Mouse (Mus musculus) retina, postnatal 7 days (tissue): Measurements from ENCODE around the gene Gm7861.
"Not testable (repeated sequence)": the region's sequence is repeated elsewhere in the genome, so short reads cannot be mapped to it uniquely, and the experiment has no call there.

Source experiments
- DNase-seq: peaks from one replicate; pipeline ENCODE4 v3.0.0-alpha.2; 2012; ENCODE audit warnings: low read depth, low spot score

Gm7861 gene

DNA sequence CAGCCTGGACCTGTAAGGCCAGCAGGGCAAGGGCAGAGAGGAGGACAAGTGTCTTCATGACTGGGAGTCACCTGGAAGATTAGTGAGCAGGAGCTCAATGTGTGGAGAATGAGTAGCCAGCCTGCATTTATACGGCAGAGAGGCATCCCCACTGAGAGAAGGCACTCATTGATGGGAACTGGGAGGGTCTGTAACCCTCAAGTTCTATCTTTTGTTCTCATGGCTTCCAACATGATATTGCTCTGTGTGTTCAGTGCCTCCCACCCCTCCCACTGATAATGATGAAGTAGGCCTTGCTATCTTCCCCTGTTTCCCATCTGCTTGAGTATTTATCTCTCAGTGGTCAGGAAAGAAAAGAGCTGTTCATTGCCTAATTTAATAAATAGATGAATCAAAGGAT lies at the start of gene Gm7861:
Gm7861 (minus strand) TSS at position 101 of the 400 bp plus-strand sequence.
- not testable (repeated sequence) for DNase-seq

DNA sequence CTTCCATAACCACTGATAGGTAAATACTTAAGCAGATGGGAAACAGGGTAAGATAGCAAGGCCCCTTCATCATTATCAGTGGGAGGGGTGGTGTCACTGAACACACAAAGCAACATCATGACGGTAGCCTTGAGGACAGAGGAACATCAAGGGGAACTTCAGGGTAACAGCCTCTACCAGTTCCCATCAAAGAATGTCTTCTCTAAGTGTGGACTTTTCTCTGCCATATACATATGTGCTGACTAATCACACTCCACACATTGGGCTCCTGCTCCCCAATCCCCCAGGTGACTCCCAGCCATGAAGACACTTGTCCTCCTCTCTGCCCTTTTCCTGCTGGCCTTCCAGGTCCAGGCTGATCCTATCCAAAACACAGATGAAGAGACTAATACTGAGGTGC lies 23.6 kb upstream of the Gm7861 start, which contains the start of gene Defa26:
Defa26 (plus strand) TSS at position 301 of the 400 bp plus-strand sequence.
- not testable (repeated sequence) for DNase-seq

DNA sequence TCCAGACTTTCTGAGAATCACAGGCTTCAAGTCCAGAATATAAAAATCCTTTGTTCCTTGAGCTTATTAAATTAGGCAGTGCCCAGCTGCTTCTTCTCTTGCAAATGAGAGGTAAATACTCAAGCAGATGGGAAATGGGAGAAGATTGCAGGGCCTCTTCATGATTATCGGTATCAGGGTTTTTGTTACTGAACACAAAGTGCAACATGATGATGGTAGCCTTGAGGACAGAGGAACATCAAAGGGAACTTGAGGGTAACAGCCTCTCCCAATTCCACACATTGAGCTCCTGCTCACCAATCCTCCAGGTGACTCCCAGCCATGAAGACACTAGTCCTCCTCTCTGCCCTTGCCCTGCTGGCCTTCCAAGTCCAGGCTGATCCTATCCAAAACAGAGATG lies 11.6 kb downstream of the Gm7861 start, which contains the start of gene Defa28:
Defa28 (plus strand) TSS at position 301 of the 400 bp plus-strand sequence.
- DNase-seq, result not testable (repeated sequence)

DNA sequence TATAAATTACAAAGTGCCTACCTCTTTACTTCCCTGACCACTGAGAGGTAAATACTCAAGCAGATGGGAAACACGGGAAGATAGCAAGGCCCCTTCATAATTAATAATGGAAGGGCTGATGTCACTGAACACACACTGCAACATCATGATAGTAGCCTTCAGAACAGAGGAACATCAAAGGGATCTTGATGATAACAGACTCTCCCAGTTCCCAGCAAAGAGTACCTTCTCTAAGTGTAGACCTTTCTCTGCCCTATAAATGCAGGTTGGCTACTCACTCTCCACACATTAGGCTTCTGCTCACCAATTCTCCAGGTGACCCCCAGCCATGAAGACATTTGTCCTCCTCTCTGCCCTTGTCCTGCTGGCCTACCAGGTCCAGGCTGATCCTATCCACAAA lies 29.2 kb downstream of the Gm7861 start, which contains the start of gene Defa37:
Defa37 (plus strand) TSS at position 301 of the 400 bp plus-strand sequence.
- DNase-seq, result not testable (repeated sequence)
